18 mouse cellular contexts compared by ENCODE assay signal in the genomic region with DNA sequence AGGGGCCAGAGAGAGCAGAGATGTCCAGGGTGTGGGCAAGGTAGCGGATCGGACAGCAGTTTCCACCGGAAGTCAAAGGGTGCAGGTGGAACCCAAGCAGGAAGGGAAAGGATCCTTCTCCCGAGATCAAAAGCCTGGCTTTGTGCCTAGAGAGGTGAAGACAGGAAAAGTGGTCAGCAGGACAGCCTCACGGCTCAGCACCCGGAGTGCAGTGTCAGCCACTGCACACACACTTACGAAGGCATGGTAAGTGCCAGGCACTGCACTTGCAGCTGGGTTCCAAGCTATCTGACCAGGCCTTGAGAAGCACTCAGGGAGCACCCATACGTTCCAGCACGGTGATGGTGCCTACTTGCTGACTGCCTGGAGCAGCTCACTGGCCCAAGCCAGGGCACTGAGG. TPM values are rescaled to one million over a fixed set of nuclear protein-coding genes. Genes with fewer than 3 reads are reported as not detected.
"Had no signal": no experiment of that assay in that cellular context is flagged by ENCODE, and none has a peak within 500 bp of the region (broad histone marks: within the 10 kb centered on the region; RNA-seq: fewer than 3 reads in every experiment).

No protein-coding gene starts in this region.

- H3K9ac ChIP-seq: liver, embryonic 12.5 days; lung, embryonic 14.5 days; midbrain, embryonic 12.5 days; neural tube, embryonic 13.5 days had no signal

- H3K4me2 ChIP-seq: liver, embryonic 12.5 days; lung, embryonic 14.5 days; midbrain, embryonic 12.5 days; neural tube, embryonic 13.5 days had no signal

- H3K27me3 ChIP-seq: liver, embryonic 12.5 days; midbrain, embryonic 12.5 days; neural tube, embryonic 13.5 days had no signal

- H3K4me3 ChIP-seq: left cerebral cortex, adult 2 months; limb, embryonic 10.5 days; liver, embryonic 12.5 days; midbrain, embryonic 12.5 days; neural tube, embryonic 13.5 days had no signal

- H3K9me3 ChIP-seq: limb, embryonic 10.5 days; liver, embryonic 12.5 days; midbrain, embryonic 12.5 days; neural tube, embryonic 13.5 days had no signal

- H3K36me3 ChIP-seq: midbrain, embryonic 12.5 days had no signal

- ATAC-seq: liver, embryonic 12.5 days; midbrain, embryonic 16.5 days had no signal

- H3K27ac ChIP-seq: left cerebral cortex, adult 2 months; limb, embryonic 10.5 days; liver, embryonic 12.5 days; midbrain, embryonic 12.5 days; neural tube, embryonic 13.5 days had no signal

- H3K4me1 ChIP-seq: liver, embryonic 12.5 days; midbrain, embryonic 12.5 days; neural tube, embryonic 13.5 days had no signal

- DNase-seq: lung, embryonic 14.5 days; lung, postnatal 14 days; retina, postnatal 1 day; right cerebral cortex, postnatal 4 days; spleen, adult 18-20 months; thymus, adult 18-20 months; thymus, postnatal 14 days had no signal

RNA-seq across cellular contexts. Expression of a gene that starts 17.4 kb away (rescaled TPM):
- total RNA-seq: megakaryocyte-erythroid progenitor cell, adult 5-6 weeks had no signal

RNA-seq across cellular contexts. Expression of a gene that starts 23.9 kb away (rescaled TPM):
- total RNA-seq: layer of hippocampus, postnatal 25 days; left cerebral cortex, postnatal 14 days; megakaryocyte-erythroid progenitor cell, adult 5-6 weeks had no signal
- polyA plus RNA-seq: liver, embryonic 12.5 days; liver, embryonic 16.5 days; lung, embryonic 14.5 days; midbrain, embryonic 12.5 days; midbrain, embryonic 16.5 days; neural tube, embryonic 13.5 days; stomach, embryonic 14.5 days had no signal

RNA-seq across cellular contexts. Expression of a gene that starts 24.7 kb away (rescaled TPM):
- total RNA-seq: megakaryocyte-erythroid progenitor cell, adult 5-6 weeks had no signal
